Mouse (Mus musculus) CD4-positive helper T cell, adult 2 months (primary cell): ENCODE data around the gene Mb.

Experiments
- DNase-seq: peaks from one replicate; pipeline ENCODE4 v3.0.0-alpha.2; 2012; ENCODE audit warnings: low read depth, missing footprints, low spot score

The Mb gene

DNA sequence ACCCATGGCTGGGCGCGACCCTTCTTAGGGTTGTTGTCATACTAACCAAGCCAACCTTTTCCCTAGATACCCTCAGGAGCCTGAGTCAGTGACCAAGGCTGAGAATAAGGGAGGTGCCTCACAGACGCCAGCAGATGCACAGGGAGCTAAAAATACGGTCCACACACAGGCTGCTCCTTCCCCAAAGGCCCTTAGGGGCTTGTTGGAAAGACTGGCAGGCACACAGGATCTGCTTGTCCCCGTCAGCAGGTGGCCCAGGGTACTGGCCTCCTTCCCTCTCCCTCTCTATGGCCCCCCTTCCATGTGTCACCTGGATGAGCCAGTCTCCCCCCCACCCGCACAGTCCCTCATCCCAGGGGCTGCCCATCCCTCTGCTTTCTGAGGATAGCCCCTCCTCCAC is 22.8 kb downstream of the Mb start:
- no peak for DNase-seq

DNA sequence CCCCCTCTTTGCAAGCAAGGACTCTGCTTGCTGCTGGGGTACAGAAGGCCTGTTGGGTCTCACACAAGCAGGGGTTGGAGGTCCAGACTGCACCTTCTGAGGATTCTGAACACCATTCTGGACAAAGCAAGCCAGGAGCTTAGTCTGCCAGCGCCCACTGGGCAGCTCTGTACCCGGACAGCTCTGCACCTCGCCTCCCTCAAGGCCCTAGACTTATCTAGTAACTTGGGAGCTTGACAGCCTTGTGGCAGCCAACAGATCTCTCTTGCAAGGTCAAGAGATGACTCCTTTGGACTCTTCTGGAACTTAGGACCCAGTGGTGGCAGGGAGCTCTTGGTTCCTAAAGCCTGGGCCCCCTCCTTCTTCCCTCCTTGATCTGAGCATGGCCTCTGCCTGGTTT is 23.4 kb downstream of the Mb start:
- no peak for DNase-seq

DNA sequence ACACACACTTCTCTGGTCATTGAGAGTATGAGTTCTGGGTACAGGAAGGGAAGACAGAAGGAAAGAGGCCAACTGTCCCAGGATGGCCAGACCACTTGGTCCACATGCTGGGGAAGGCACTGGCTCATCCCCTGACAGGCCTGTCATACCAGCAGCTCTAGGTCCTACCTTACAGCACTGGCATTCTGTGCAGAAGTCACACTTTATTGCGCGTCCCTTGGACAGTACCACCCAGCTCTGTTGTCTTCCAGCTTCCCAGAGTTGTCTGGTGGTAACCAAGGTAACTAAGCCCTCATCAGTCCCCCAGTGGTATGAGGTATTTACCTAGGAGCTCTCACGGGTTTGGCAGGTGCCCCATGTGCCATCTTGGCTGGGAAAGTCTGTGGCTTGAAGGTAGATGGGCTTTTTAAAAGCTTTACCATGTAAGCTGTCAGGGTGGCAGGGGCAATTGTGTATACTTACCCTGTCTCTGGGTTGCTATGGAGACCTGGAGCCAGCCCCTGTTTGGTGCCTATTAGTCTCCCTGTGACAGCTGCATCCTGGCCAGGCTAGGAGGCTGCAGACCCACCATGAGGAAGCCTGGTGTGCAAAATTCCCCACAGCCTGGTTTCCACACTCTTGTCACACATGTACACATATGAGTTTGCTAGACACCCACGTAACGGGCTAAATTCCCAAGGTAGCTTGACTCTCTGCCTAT is 24.4 kb downstream of the Mb start:
- no peak for DNase-seq

DNA sequence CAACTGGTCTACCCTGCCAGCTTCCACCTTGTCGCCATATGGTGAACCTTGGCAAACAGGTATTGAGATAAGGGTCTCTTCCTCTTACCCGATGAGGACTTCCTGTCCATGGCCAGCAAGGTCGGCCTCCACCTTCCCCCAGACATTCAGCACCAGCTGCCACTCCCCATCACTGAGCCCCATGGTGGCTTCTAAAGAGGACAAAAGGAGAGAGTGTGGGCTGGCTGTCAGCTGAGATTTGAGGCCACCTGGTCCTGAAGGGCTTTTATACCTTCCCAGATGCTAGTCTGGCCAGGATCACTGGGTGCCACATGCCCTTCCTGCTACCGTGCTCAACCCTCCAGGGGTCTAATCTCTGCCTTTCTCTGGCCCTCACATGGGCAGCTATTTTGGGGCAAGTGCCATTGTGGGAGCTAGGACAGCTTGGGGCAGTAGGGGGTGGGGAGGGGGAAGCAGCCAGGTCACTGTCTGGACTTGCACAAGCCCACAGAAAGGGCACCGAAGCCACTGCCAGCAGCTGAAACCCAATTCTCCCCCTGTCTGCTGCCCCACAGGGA is 28.0 kb downstream of the Mb start:
- DNase-seq, result no peak

DNA sequence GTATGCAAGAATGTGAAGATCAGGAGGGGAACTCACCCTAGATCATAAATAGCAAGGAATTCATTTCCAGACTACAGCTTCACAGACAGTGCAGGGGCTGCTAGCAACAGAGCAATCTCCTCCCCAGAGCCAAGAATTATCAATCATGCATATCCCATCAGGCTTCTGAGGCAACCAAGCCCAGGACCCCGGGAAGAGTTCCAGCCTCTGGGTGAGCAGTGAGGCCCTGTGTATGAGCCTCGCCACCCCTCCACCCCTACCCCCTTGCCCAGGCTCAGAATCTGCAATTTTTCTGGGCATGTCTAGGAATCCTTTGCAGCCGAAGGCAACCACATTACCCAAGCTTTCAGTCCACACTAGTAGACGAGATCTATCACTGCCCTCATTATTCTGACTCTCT is 28.6 kb downstream of the Mb start:
- DNase-seq, result no peak

DNA sequence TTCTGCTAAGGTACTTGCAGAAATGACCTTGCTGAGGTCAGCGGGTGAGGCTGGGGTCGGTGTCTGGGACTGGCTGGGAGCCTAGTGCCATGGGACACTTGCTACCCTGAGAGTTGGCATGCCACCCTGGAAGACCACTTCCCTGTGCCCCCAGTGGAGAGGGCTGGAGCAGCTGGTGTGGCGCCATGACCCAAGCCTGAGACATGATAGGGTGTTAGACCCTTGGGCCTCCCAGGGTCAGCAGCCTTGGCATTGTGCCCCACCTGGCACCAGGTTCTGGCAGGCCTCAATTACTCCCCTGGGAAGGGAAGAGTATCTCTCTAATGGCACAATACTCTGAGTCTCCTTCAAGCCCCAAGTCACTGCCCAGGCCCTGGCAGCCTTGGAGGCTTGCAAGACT is 29.4 kb downstream of the Mb start:
- DNase-seq, result no peak

DNA sequence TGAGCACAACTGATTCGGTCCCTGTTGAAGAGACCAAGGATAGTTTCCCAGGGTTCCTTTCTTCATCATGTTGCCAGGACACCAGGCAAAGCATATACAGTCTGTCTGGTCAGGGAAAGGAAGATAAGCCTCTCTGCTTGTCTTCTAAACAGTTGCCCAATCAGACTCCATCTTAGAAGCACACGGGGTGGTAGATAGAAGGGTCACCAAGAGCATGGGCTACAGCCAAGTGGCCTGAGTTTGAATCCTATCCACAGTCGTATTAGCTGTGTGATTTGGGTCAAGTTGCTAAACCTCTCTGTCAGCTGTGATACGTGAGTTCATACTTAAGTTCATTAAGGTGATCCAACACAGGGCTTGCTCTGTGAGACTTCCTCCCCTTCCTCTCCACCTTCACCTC is 30.3 kb downstream of the Mb start:
- no peak for DNase-seq

DNA sequence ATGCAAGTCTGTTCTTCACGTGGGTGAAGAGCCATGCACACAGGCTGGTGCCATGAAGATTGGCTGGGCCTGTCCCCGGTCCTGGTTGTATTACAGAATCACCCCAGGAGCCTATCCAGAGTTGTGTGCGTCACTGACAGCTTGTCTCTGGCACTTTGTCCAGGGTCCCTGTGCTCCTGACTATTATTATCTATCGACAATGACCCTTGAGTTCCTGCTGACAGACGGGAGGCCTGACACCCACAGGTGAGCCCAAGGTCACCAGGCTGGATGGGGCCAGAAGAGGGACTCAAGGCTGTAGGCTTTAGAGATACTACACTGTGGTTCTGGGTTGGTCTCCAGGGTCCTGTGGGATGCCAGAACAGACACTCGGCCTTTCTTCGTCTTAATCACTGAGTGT is 30.9 kb downstream of the Mb start:
- DNase-seq, result no peak

DNA sequence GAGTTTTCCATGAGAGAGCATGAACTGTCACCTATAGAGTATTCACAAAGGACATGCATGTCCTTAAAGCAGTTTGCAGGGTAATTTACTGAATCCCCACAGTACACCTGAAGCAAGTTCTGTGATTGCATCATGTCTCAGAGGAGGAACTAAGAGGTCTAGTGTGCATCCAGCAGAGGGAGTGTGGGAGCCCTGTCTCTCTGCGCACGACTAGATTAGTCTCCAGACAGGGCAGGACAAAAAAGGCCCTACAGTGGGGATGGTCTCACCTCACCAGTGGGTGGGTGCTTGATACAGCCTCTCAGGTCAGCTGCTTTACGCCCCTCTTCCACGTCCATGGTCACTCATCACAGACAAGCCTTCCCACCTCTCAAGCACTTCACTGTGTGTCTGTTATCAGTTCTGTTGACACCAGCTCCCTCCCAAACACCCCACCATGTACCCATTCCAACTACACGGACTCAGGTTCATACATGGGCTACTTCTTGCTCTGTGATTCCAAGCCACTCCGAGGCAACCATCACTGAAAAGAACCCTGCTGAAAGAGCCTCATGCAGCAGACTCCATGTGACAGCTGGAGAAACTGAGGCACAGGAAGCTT is 31.6 kb downstream of the Mb start:
- DNase-seq, result no peak

DNA sequence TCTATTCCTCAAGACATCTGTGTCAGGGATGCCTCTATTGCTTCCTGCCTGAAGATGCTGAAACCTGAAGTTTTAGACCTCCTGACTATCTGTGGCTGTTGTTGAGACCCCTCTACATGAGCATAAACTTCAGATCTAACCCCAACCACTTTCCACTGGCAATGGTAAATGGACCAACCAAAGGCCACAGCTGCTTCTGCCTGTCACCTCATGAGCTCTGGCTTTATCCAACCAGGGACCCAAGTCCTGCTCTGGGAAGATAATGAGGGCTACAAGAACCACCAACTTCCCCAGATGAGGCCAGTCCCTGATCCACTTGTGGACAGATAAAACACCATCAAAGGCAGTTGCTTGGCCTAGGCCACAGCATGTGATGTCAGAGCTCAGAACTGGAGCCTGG is 32.6 kb downstream of the Mb start:
- no peak for DNase-seq

DNA sequence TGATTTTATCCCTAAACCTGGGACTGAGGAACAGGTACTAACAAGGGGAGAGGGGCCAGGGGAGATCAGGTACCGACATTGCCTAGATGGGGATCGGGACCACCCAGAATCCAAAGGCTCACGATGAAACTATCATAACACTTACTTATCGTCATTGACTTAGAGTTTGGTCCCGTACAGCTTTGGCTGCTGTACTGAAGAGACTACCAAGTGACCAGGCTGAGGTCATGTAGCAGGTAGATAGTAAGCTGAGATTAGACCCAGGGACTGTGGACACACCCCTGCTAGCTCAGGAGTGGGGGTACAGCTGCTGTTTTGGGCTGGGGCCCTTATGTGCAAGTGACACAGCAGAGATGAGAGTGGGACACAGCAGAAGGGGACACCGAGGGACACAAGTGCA is 34.0 kb downstream of the Mb start:
- no peak for DNase-seq

DNA sequence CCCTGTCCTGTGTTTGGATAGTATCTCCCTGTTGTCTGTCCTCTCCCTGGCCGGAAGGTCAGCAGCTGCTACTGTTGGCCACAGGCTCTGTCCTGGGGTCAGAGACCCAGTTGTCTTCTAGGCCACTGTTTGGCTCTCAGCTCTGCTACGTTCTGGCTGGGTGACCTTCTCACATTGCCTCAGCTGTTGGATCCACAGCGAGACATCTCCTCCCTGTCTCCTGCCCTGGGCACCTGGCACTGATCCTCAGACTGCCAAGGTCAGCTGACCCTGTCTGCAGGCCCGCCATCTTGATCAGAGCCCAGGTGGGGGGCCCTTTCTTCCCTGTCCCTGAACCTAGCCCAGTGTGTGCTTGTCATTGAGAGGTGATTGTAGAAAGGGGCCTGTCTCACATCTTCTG is 35.5 kb downstream of the Mb start:
- DNase-seq, result no peak

DNA sequence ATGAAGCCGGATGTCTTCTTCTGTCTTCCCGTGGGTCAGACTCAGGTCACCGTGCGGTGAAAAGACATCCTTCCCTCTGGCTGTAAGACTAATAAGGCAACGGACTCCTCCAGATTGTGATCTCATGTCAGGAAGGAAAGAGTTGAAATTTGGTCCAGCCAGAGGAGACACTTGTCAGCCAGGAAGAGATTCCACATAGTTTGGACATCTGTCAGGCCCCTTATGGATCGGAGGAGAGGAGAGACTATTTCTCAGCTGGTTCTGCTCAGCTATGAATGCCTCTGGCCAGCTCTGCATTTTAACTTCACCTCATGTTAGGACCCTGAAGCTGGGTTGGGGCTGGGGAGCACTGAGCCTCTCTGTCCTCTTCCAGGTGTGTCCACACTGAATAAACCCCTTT is 36.0 kb downstream of the Mb start:
- DNase-seq, result no peak

DNA sequence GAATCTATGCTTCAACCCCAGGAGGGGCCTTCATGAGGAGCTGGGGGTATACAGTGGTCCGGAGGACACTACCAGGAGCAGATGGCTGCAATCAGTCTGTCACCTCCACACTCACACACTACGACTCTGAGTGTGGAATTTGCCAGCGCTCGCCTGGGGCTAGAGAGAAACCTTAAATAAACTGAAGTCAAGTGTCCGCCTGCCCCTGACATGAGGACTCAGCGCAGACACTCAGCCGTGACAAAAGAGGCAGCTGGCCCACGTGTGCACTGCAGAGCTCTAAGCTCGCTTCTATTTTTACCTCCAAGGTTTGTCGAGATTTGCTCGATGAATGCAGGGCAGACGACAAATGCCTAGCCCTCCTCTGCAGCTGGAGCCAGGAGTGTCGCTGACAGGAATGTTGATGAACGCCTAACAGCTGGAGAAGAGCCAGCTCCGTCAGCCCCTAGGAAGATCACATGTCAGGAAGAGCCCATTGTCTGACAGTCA is 36.7 kb downstream of the Mb start:
- no peak for DNase-seq

DNA sequence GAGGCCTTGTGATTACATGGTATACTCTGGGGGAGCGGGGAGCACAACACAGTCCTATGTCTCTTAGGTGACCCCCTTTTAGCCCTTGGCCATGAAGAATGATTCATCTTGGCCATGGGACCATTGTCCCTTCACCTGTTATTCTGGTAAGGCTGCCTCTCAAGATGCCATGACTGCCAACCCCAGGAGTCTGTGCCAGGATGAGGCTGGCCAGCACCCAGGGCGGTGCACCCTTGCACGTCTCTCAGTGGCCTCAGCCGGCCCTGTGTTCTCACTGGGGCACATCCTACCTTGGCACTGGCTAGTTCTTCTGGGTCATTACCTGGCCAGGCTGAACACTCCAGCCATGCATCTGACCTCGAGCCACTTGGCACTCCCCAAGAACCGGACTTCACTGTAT is 41.6 kb downstream of the Mb start:
- no peak for DNase-seq

DNA sequence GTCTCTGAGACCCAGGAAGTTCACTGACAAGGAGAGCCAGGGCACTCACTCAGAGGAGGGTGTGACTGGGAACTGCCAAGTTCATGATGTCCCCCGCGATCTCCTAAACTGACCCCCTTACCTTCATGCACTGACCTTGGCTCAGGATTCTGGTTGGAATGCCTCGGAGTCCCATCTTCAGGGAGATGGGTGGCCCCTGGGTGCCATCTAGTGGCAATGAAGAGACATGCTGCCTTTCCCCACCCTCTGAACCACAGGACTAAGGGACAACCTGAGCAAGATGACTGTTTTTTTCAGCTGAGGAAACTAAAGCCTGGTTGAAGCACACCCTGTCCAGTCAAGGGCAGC is 46.6 kb downstream of the Mb start:
- DNase-seq, result no peak

DNA sequence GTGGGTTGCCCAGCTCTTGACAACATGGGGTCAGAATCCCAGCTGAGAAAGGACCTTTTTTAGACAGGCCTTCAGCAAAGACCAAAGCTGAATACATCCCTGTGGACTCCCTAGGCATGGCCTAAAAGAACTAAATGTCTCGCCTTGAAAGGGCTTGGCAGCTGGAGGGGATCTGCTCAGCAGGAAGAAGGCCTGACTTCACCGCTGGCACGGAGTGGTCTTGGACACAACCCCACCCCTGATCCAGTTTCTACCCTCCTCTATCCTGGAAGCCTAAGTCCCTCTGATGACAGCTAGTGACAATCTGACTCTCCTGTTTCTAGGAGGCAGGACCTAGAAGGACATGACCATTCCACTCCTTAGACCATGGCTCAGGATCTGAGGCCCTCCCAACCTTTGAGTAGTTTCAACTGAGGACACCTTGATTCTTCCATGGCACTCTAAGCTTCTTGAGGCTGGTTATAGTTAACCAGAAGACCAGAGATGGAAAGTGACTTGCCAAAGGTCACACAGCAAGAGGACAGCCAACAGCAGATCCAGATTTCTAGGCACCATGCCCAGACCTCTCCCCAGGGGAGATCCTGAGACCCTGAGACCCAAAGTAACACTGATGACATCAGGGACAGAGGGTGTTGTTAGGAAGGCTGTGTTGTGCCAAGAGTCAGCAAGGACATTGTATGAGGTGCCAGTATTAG is 47.1 kb downstream of the Mb start:
- DNase-seq, result no peak

DNA sequence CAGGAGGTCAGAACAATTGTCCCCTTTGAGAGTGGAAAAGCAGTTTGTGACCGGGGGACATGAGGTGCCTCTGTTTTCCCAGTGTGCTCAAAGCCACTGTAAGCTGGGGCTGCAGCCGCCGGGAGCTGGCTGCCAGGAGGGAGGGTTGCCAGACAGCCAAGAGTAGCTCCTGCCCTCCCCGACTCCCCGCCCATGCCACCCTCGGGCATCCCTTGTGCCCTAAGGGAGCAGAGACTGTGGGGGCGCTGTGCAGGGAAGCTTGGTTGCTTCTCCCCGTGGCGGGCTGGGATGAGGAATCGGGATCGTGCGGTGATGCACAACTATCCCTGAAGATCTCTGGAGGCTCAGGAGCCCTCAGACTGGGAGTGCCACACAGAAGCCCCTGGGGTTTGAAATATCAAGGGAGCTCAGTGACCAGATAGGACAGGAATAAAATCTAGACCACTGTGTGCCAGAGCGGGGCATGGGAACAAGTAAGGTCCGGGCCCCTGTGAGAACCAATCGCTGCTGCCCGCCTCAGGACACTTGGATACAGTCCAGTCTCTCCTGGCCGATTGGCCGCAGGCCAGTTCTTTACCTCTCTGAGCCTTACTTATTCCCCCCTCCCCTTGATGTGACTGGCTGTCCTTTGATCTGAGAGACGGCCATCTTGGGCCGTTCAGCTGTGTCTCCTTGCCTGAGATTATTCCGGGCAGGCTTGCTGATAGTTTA is 51.4 kb downstream of the Mb start:
- no peak for DNase-seq

DNA sequence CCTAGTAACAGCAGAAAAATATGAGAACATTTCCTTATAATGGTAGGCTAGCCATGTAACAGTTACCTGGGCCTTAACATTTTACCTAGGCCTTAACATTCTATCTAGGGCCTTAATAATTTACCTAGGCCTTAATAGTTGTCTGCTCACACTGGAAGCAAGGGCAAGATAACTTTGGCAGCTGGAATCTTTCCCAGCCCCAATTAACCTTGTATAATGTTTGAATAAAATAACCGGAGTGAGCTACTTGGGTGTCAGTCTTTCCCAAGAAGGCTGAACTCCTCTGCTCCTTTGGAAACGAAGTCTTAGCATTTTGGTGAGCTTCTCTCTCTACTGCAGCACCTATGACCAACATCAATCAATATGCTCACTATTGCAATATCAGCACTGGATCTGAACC is 52.4 kb downstream of the Mb start:
- DNase-seq, result no peak

DNA sequence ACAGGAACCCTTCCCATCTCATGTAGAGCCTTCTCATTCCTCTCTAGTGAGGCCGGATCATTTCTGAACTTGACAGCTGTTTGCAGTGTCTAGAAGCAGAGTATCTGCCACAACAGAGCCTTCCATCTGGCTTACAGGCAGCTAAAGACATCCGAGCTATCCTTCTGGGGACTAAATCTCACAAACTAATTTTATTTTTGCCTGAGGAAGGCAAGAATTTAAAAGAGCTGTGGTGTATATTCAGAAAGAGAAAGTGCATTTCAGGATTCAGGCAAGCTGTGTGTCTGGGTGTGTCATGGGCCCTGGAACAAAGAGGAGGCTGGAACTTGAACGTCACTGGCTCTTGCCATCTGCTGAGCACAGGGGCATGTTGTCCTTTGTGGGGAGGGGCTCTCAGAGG is 56.1 kb downstream of the Mb start:
- DNase-seq, result no peak

DNA sequence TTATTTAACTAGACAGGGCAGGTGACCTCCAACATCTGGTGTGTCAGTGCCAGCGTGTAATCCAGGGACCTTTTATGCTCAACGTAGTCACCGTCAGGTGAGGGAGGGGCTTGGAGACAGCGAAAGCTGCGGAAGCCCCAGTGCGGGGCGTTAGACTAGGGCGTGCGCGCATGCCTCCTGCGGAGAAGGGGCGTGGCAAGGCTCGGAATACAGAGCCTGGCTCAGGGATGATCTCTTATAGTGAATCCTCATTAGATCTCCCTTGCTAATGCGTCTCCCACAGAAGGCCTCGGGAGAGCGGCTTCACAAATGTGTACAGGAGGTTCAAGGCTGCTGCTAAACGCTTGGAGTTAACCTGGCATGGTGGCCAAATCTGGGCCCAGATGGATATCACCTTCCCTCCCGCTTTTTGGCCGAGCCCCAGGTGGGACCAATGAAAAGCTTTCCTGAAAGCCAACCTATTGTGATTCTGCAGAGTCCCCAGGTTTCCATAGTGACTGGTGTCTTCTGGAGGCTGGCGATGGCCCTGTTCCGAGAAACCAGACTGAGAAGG is 62.9 kb downstream of the Mb start:
- DNase-seq, result peak; percentile 25

DNA sequence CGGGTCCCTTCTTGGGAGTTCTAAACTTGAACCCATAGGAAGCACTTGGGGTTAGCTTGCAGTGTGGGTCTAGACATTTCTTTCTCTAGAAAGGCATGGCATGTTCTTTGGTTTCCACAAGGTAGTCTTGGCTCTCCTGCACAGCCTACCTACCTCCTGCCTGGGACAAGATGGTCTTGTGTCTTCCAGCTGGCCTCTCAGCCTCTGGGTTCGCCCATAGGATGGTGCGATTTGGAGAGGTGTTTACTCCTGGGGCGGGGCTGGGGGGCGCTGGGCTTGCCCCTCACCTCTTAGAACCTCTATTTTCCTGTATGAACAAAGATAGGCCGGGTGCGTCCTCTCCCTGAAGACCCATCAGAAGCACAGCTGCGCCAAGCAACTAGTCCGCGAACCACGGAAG is 63.3 kb downstream of the Mb start:
- DNase-seq, result no peak
